Mouse (Mus musculus) myocyte (in vitro differentiated cells): ENCODE measurements around the gene Cdpf1.

Source experiments
- E2F4 ChIP-seq: IDR thresholded peaks from one replicate; pipeline ENCODE4 v1.6.1; 2011; ENCODE audit warnings: mild to moderate bottlenecking, control low read depth, moderate library complexity; ENCODE audit not compliant: insufficient read depth
- MAX ChIP-seq: IDR thresholded peaks from one replicate; pipeline ENCODE4 v1.6.1; 2011; ENCODE audit warnings: low read depth, mild to moderate bottlenecking, control low read depth
- POLR2A ChIP-seq: IDR thresholded peaks from one replicate; pipeline ENCODE4 v1.6.1; 2011; ENCODE audit warnings: low read depth, mild to moderate bottlenecking, control low read depth, moderate library complexity; ENCODE audit not compliant: insufficient read length
- POLR2AphosphoS2 ChIP-seq: IDR thresholded peaks from one replicate; pipeline ENCODE4 v1.6.1; 2011; ENCODE audit warnings: low read depth, control low read depth; ENCODE audit not compliant: insufficient read length
- REST ChIP-seq: IDR thresholded peaks from one replicate; pipeline ENCODE4 v1.6.1; 2011; ENCODE audit warnings: mild to moderate bottlenecking, control low read depth, moderate library complexity; ENCODE audit not compliant: insufficient read depth, insufficient read length
- TCF12 ChIP-seq: IDR thresholded peaks from one replicate; pipeline ENCODE4 v1.6.1; 2011; ENCODE audit warnings: mild to moderate bottlenecking, control low read depth; ENCODE audit not compliant: poor library complexity, insufficient read depth, severe bottlenecking

GRCm38 (mm10) chr15:85798676-85799075, 12.8 kb downstream of the Cdpf1 start:
- no peak for TF ChIP-seq MAX
- TF ChIP-seq POLR2AphosphoS2 = no peak
- TF ChIP-seq TCF12 = no peak
- TF ChIP-seq E2F4 = no peak
- TF ChIP-seq POLR2A = no peak
- TF ChIP-seq REST = no peak
